Mouse (Mus musculus) midbrain, embryonic 15.5 days (tissue): Measurements from ENCODE around the gene Rai1. TPM values are rescaled to one million over a fixed set of nuclear protein-coding genes. Genes with fewer than 3 reads are reported as not detected.

Experiments used
- ATAC-seq: fragments of 200-750 bp; cut with Nextera tagmentation; replicated peaks from 2 replicates; pipeline ENCODE4 v1.8.0; 2017; ENCODE audit warnings: moderate TSS enrichment
- H3K27ac ChIP-seq: fragments of 300-500 bp; sonication (generic); 2 replicates; pipeline ENCODE4 v1.5.1; 2015; ENCODE audit warnings: mild to moderate bottlenecking, inconsistent platforms
- H3K27me3 ChIP-seq: fragments of 300-500 bp; sonication (generic); replicated peaks from 2 replicates; pipeline ENCODE4 v1.6.1; 2015; ENCODE audit warnings: inconsistent platforms
- H3K36me3 ChIP-seq: fragments of 300-500 bp; sonication (generic); replicated peaks from 2 replicates; pipeline ENCODE4 v1.6.1; 2015; ENCODE audit warnings: inconsistent platforms
- H3K4me1 ChIP-seq: fragments of 300-500 bp; sonication (generic); 2 replicates; pipeline ENCODE4 v1.6.1; 2015; ENCODE audit warnings: inconsistent platforms
- H3K4me2 ChIP-seq: fragments of 300-500 bp; sonication (generic); 2 replicates; pipeline ENCODE4 v1.6.1; 2015; ENCODE audit warnings: inconsistent platforms, mild to moderate bottlenecking, moderate library complexity
- H3K4me3 ChIP-seq: fragments of 300-500 bp; sonication (generic); 2 replicates; pipeline ENCODE4 v1.5.1; 2015; ENCODE audit warnings: mild to moderate bottlenecking, inconsistent platforms
- H3K9ac ChIP-seq: fragments of 300-500 bp; sonication (generic); 2 replicates; pipeline ENCODE4 v1.6.1; 2015; ENCODE audit warnings: mild to moderate bottlenecking, inconsistent platforms
- H3K9me3 ChIP-seq: fragments of 300-500 bp; sonication (generic); 2 replicates; pipeline ENCODE4 v1.6.1; 2016; ENCODE audit warnings: inconsistent platforms
- WGBS: fragments of 180-500 bp; shearing (Covaris S2); methylation state at CpG from one replicate; pipeline ENCODE4 v1.1.7; 2015; ENCODE audit warnings: mixed read lengths; 5-methylcytosine and 5-hydroxymethylcytosine counted together
- polyA plus RNA-seq: library from polyadenylated mRNA; unstranded; fragments of >200 nt; fragmentation: Nextera tagmentation; extraction: Ambion mirVana; gene quantifications from 2 replicates; pipeline ENCODE4 v1.2.1, GENCODE M21; 2015

Rai1 gene
- polyA plus RNA-seq, 1 experiment from 2014 or later, result 34.7 TPM

- H3K36me3 ChIP-seq, result no peaks in the 10 kb centered on the region
- H3K9ac ChIP-seq, result peak overlapping the region; percentile 59
- ATAC-seq, result peak; percentile 94
- H3K4me3 ChIP-seq, result peak overlapping the region; percentile 49
- H3K4me2 ChIP-seq, result peak overlapping the region; percentile 81
- H3K4me1 ChIP-seq, result peaks cover 48% of the 10 kb centered on the region
- peak overlapping the region; percentile 89 for H3K27ac ChIP-seq
- no peaks in the 10 kb centered on the region for H3K27me3 ChIP-seq
- no peaks in the 10 kb centered on the region for H3K9me3 ChIP-seq
- WGBS, result 2% methylated on average over 35 of the region's 43 CpGs
Measured at GRCm38 (mm10) chr11:60115024-60115538, 10.3 kb downstream of the Rai1 start.

- Histone ChIP-seq H3K36me3 (no peaks in the 10 kb centered on the region), H3K9ac (peak overlapping the region; percentile 59), H3K4me2 (peak overlapping the region; percentile 81), H3K9me3 (no peaks in the 10 kb centered on the region), H3K27ac (peak overlapping the region; percentile 89), H3K4me3 (peak overlapping the region; percentile 49), H3K27me3 (no peaks in the 10 kb centered on the region), H3K4me1 (peaks cover 48% of the 10 kb centered on the region)
- ATAC-seq, result no peak
- 30% methylated on average over 6 of the region's 6 CpGs for WGBS
Measured at GRCm38 (mm10) chr11:60115638-60116276, 10.9 kb downstream of the Rai1 start.

- no peak overlapping the region for H3K27ac ChIP-seq
- peaks cover 9% of the 10 kb centered on the region for H3K4me1 ChIP-seq
- no peak overlapping the region for H3K4me3 ChIP-seq
- H3K4me2 ChIP-seq, result no peak overlapping the region
- WGBS, result 88% methylated on average over 2 of the region's 2 CpGs
- no peaks in the 10 kb centered on the region for H3K27me3 ChIP-seq
- no peaks in the 10 kb centered on the region for H3K9me3 ChIP-seq
- no peak for ATAC-seq
- no peak overlapping the region for H3K9ac ChIP-seq
- no peaks in the 10 kb centered on the region for H3K36me3 ChIP-seq
Measured at GRCm38 (mm10) chr11:60120586-60121262, 15.9 kb downstream of the Rai1 start.

GRCm38 (mm10) chr11:60122611-60123010, 17.8 kb downstream of the Rai1 start:
- Histone ChIP-seq H3K27ac (no peak overlapping the region), H3K9me3 (no peaks in the 10 kb centered on the region), H3K27me3 (no peaks in the 10 kb centered on the region), H3K4me3 (no peak overlapping the region), H3K4me2 (no peak overlapping the region), H3K9ac (no peak overlapping the region), H3K4me1 (peaks cover 17% of the 10 kb centered on the region), H3K36me3 (no peaks in the 10 kb centered on the region)
- ATAC-seq, result no peak

GRCm38 (mm10) chr11:60127048-60127447, 22.2 kb downstream of the Rai1 start:
- H3K4me1 ChIP-seq, result peaks cover 13% of the 10 kb centered on the region
- no peaks in the 10 kb centered on the region for H3K9me3 ChIP-seq
- no peaks in the 10 kb centered on the region for H3K27me3 ChIP-seq
- H3K36me3 ChIP-seq, result no peaks in the 10 kb centered on the region
- ATAC-seq, result no peak
- H3K4me3 ChIP-seq, result no peak overlapping the region
- H3K9ac ChIP-seq, result no peak overlapping the region
- no peak overlapping the region for H3K27ac ChIP-seq
- H3K4me2 ChIP-seq, result no peak overlapping the region

- Histone ChIP-seq H3K4me1 (peaks cover 13% of the 10 kb centered on the region), H3K4me2 (no peak overlapping the region), H3K27me3 (no peaks in the 10 kb centered on the region), H3K4me3 (no peak overlapping the region), H3K9me3 (no peaks in the 10 kb centered on the region), H3K9ac (no peak overlapping the region), H3K36me3 (no peaks in the 10 kb centered on the region), H3K27ac (no peak overlapping the region)
- no peak for ATAC-seq
- WGBS, result 57% methylated on average over 4 of the region's 4 CpGs
Measured at GRCm38 (mm10) chr11:60127863-60128512, 23.2 kb downstream of the Rai1 start.

GRCm38 (mm10) chr11:60130516-60130915, 25.7 kb downstream of the Rai1 start:
- no peak overlapping the region; the same call in 1 of the 2 replicates for H3K27ac ChIP-seq
- no peaks in the 10 kb centered on the region for H3K36me3 ChIP-seq
- H3K27me3 ChIP-seq, result no peaks in the 10 kb centered on the region
- H3K9ac ChIP-seq, result no peak overlapping the region
- no peak overlapping the region for H3K4me3 ChIP-seq
- peaks cover 13% of the 10 kb centered on the region for H3K4me1 ChIP-seq
- WGBS, result 74% methylated on average over 6 of the region's 6 CpGs
- no peak for ATAC-seq
- H3K9me3 ChIP-seq, result no peaks in the 10 kb centered on the region
- no peak overlapping the region for H3K4me2 ChIP-seq

- H3K4me1 ChIP-seq, result peaks cover 8% of the 10 kb centered on the region
- 80% methylated on average over 1 of the region's 1 CpGs for WGBS
- no peak for ATAC-seq
Measured at GRCm38 (mm10) chr11:60132061-60132460, 27.2 kb downstream of the Rai1 start.

GRCm38 (mm10) chr11:60136491-60136890, 31.7 kb downstream of the Rai1 start:
- Histone ChIP-seq H3K36me3 (no peaks in the 10 kb centered on the region), H3K4me1 (peaks cover 18% of the 10 kb centered on the region), H3K4me2 (no peak overlapping the region), H3K9ac (no peak overlapping the region), H3K9me3 (no peaks in the 10 kb centered on the region), H3K27ac (no peak overlapping the region), H3K4me3 (no peak overlapping the region), H3K27me3 (no peaks in the 10 kb centered on the region)
- WGBS, result 81% methylated on average over 1 of the region's 1 CpGs
- ATAC-seq, result no peak

More at GRCm38 (mm10) chr11:60132061-60132460, 27.2 kb downstream of the Rai1 start:
- Histone ChIP-seq H3K4me3 (no peak overlapping the region), H3K27me3 (no peaks in the 10 kb centered on the region), H3K36me3 (no peaks in the 10 kb centered on the region), H3K4me2 (no peak overlapping the region), H3K9ac (no peak overlapping the region), H3K27ac (no peak overlapping the region), H3K9me3 (no peaks in the 10 kb centered on the region)

GRCm38 (mm10) chr11:60137170-60137569, 32.4 kb downstream of the Rai1 start:
- H3K4me3 ChIP-seq, result no peak overlapping the region
- no peaks in the 10 kb centered on the region for H3K27me3 ChIP-seq
- H3K9ac ChIP-seq, result no peak overlapping the region
- no peak for ATAC-seq
- H3K4me2 ChIP-seq, result no peak overlapping the region
- H3K9me3 ChIP-seq, result no peaks in the 10 kb centered on the region
- no peaks in the 10 kb centered on the region for H3K36me3 ChIP-seq
- H3K4me1 ChIP-seq, result peaks cover 25% of the 10 kb centered on the region
- no peak overlapping the region for H3K27ac ChIP-seq

- Histone ChIP-seq H3K27ac (peak overlapping the region; percentile 95), H3K36me3 (no peaks in the 10 kb centered on the region), H3K27me3 (no peaks in the 10 kb centered on the region), H3K9me3 (no peaks in the 10 kb centered on the region), H3K4me1 (peaks cover 46% of the 10 kb centered on the region), H3K9ac (peak overlapping the region; percentile 77), H3K4me2 (peak overlapping the region; percentile 75), H3K4me3 (peak overlapping the region; percentile 67)
- 2% methylated on average over 24 of the region's 24 CpGs for WGBS
- ATAC-seq, result peak; percentile 67
Measured at GRCm38 (mm10) chr11:60139141-60139733, 34.4 kb downstream of the Rai1 start.

- peak; percentile 81 for ATAC-seq
- Histone ChIP-seq H3K9ac (peak overlapping the region; percentile 77), H3K9me3 (no peaks in the 10 kb centered on the region), H3K36me3 (no peaks in the 10 kb centered on the region), H3K4me1 (peaks cover 52% of the 10 kb centered on the region), H3K27ac (peak overlapping the region; percentile 95), H3K4me2 (peak overlapping the region; percentile 75), H3K27me3 (no peaks in the 10 kb centered on the region), H3K4me3 (peak overlapping the region; percentile 67)
- WGBS, result under 1% methylated on average over 66 of the region's 66 CpGs
Measured at GRCm38 (mm10) chr11:60139734-60140371, 35.0 kb downstream of the Rai1 start.
